Mouse (Mus musculus) neural tube, embryonic 13.5 days (tissue): Measurements from ENCODE around the gene Slc2a12. TPM values are rescaled to one million over a fixed set of nuclear protein-coding genes. Genes with fewer than 3 reads are reported as not detected.

Experiments used
- ATAC-seq: fragments of 200-750 bp; cut with Nextera tagmentation; 2 replicates; pipeline ENCODE4 v1.8.0; 2017; ENCODE audit warnings: low read depth, mild to moderate bottlenecking, moderate TSS enrichment, moderate library complexity
- H3K27ac ChIP-seq: fragments of 300-500 bp; sonication (generic); replicated peaks from 2 replicates; pipeline ENCODE4 v1.5.1; 2015; ENCODE audit warnings: moderate library complexity, mild to moderate bottlenecking, inconsistent platforms
- H3K27me3 ChIP-seq: fragments of 300-500 bp; sonication (generic); 2 replicates; pipeline ENCODE4 v1.6.1; 2015; ENCODE audit warnings: mild to moderate bottlenecking, inconsistent platforms
- H3K36me3 ChIP-seq: fragments of 300-500 bp; sonication (generic); 2 replicates; pipeline ENCODE4 v1.6.1; 2015; ENCODE audit warnings: mild to moderate bottlenecking, inconsistent platforms
- H3K4me1 ChIP-seq: fragments of 300-500 bp; sonication (generic); replicated peaks from 2 replicates; pipeline ENCODE4 v1.6.1; 2015; ENCODE audit warnings: inconsistent platforms
- H3K4me2 ChIP-seq: fragments of 300-500 bp; sonication (generic); 2 replicates; pipeline ENCODE4 v1.6.1; 2015; ENCODE audit warnings: inconsistent platforms, mild to moderate bottlenecking, moderate library complexity
- H3K4me3 ChIP-seq: fragments of 300-500 bp; sonication (generic); 2 replicates; pipeline ENCODE4 v1.5.1; 2015; ENCODE audit warnings: mild to moderate bottlenecking, inconsistent platforms
- H3K9ac ChIP-seq: fragments of 300-500 bp; sonication (generic); 2 replicates; pipeline ENCODE4 v1.6.1; 2015; ENCODE audit warnings: moderate library complexity, mild to moderate bottlenecking, inconsistent platforms
- H3K9me3 ChIP-seq: fragments of 300-500 bp; sonication (generic); 2 replicates; pipeline ENCODE4 v1.6.1; 2016; ENCODE audit warnings: inconsistent platforms
- WGBS: fragments of 180-500 bp; shearing (Covaris S2); methylation state at CpG from one replicate; pipeline ENCODE4 v1.1.7; 2015; 5-methylcytosine and 5-hydroxymethylcytosine counted together
- polyA plus RNA-seq: library from polyadenylated mRNA; unstranded; fragments of >200 nt; fragmentation: Nextera tagmentation; extraction: Ambion mirVana; gene quantifications from 2 replicates; pipeline ENCODE4 v1.2.1, GENCODE M21; 2015

Slc2a12 gene
- polyA plus RNA-seq: 1.4 and 1.6 TPM in 2 replicates

DNA sequence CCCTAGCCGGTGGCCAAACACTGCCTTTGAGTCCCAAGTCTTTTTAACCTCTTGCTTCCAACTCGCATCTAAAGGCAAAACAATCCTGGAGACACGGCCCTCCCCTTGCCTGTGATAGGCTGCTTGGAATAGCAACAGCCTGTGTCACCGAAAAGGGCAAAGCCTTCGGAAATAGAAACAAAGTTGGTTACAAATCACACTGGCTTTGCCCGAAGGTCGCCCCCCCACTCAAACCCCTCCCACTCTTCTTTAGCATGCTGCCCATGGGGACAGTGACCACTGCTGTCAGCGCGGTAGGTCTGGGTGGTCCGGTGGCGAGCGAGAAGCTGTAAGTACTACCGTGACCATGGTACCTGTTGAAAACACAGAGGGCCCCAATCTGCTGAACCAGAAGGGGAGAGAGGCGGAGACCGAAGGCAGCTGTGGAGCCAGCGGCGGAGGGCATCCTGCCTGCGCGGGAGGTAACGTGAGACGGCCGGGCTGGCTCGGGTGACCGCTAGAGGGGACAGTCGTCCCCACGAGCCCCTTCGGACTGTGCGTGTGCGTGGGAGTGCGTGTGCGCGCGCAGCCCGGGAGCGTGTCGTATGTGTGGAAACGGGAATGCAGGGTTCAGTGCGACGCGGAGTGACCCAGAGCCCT, at the start of gene Slc2a12:
TSS of gene Slc2a12 (plus strand) at position 159 of the 639 bp plus-strand sequence.
- Histone ChIP-seq H3K4me2 (peak within 1 kb of the TSS; percentile 79), H3K27me3 (no peaks in the 10 kb centered on the region), H3K9ac (peak within 1 kb of the TSS; percentile 61), H3K4me3 (peak within 1 kb of the TSS; percentile 45), H3K36me3 (no peaks in the 10 kb centered on the region), H3K27ac (peak within 1 kb of the TSS; percentile 33; the same call in 1 of the 2 replicates), H3K4me1 (peaks cover 9% of the 10 kb centered on the region), H3K9me3 (no peaks in the 10 kb centered on the region)
- 4% methylated on average over 40 of the region's 40 CpGs for WGBS
- peak; percentile 80 for ATAC-seq

DNA sequence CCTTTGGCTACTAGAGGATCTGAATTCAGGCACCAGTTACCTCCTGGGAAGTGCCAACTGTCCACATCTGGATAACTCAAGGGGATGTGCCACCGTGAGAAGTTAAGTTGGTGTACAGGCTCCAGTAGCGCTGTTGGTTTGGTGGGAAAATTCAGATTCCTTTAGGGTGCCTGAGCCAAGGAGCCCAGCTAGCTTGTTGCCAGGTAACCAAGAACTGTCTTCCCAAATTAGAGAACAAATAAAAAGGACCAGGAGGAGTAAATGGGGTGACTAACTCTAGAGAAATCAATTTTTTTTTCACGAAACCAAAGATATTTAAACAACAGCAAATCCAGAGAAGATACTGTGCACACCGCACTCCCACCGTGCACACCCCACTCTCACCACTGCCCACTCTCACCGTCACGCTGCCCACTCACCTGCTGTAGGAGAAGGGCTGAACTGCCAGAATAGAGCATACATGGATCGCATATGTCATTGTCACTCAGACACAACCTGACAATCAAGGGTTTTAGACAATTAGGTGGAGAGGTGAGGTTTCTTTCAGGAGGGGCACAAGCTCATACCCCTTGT, 45.8 kb upstream of the Slc2a12 start:
- H3K4me1 ChIP-seq: no peaks in the 10 kb centered on the region
- no peak overlapping the region for H3K4me3 ChIP-seq
- H3K9me3 ChIP-seq: 0 out of 2 replicates have a peak, but pooled peaks cover 6% of the 10 kb centered on the region
- H3K27me3 ChIP-seq: no peaks in the 10 kb centered on the region
- ATAC-seq: no peak
- H3K36me3 ChIP-seq: no peaks in the 10 kb centered on the region
- no peak overlapping the region for H3K27ac ChIP-seq
- no peak overlapping the region for H3K9ac ChIP-seq
- no peak overlapping the region for H3K4me2 ChIP-seq
- WGBS: 90% methylated on average over 8 of the region's 8 CpGs

DNA sequence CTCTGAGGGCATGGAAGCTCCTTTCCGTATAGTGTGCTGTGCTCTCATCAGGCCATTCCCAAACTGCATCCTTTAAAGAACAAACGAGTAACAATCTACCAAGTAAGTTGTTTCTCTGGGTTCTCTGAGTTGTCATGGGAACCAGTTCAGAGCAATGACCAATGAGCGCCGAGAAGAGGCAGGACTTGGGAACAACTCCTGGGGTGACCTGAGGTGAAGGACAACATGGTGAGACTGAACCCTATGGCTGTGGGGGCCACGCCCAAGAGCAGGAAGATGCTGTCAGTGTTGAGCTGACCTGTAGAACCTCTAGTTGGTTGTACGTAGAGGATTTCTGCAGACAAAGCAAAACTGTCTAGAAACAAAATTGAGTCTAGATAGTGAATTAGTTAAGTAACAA, 43.8 kb upstream of the Slc2a12 start:
- Histone ChIP-seq H3K9ac (no peak overlapping the region), H3K27me3 (no peaks in the 10 kb centered on the region), H3K27ac (no peak overlapping the region), H3K4me1 (no peaks in the 10 kb centered on the region), H3K4me3 (no peak overlapping the region), H3K36me3 (no peaks in the 10 kb centered on the region), H3K9me3 (0 out of 2 replicates have a peak, but pooled peaks cover 6% of the 10 kb centered on the region), H3K4me2 (no peak overlapping the region)
- no peak for ATAC-seq
- WGBS: 81% methylated on average over 6 of the region's 6 CpGs

DNA sequence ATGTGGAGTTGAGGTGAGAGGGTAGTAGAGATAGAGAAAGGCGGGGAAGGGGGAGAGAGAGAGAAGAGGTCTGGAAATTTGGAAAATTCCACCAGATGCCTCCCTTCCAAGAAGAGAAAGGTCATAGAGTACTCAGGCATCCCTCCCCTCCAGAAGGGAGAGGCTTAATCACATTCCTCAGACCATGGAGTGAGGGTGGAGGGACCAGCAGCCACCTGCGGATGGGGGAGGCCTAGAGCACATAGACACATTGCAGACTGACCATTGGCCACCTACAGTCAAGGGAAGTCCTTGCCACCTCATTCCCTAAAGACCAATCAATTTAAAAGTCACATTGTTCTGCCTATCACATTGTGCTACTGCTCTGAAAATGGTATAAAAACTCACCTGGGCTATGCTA, 40.0 kb upstream of the Slc2a12 start:
- Histone ChIP-seq H3K27ac (no peak overlapping the region), H3K4me3 (no peak overlapping the region), H3K9me3 (0 out of 2 replicates have a peak, but pooled peaks cover 6% of the 10 kb centered on the region), H3K4me2 (no peak overlapping the region), H3K27me3 (no peaks in the 10 kb centered on the region), H3K4me1 (peaks cover 13% of the 10 kb centered on the region), H3K9ac (no peak overlapping the region), H3K36me3 (no peaks in the 10 kb centered on the region)
- ATAC-seq: no peak
- 81% methylated on average over 2 of the region's 2 CpGs for WGBS

DNA sequence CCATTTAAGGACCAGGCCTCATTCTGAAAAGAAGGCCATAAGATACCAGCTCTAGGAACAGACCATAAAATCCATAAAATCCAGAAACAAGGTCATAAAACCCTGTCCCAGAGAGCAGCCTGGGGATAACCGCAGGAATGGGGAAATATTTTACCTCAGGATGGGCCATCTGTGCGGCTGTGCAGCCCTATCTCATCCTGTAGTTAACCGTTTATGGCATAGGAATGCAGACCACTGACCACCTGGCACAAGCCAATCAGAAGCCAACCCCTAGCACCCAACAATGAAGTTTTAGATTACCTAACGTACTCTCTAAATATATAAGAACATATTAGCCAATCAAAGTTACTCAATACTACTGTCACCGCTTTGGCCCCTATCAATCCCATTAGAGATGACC, 36.5 kb upstream of the Slc2a12 start:
- H3K9me3 ChIP-seq: no peaks in the 10 kb centered on the region
- no peak overlapping the region for H3K4me3 ChIP-seq
- no peak overlapping the region for H3K27ac ChIP-seq
- H3K4me2 ChIP-seq: no peak overlapping the region
- 43% methylated on average over 5 of the region's 5 CpGs for WGBS
- H3K9ac ChIP-seq: no peak overlapping the region
- peaks cover 13% of the 10 kb centered on the region for H3K4me1 ChIP-seq
- no peaks in the 10 kb centered on the region for H3K27me3 ChIP-seq
- ATAC-seq: peak; percentile 46; the same call in 1 of the 2 replicates
- no peaks in the 10 kb centered on the region for H3K36me3 ChIP-seq

DNA sequence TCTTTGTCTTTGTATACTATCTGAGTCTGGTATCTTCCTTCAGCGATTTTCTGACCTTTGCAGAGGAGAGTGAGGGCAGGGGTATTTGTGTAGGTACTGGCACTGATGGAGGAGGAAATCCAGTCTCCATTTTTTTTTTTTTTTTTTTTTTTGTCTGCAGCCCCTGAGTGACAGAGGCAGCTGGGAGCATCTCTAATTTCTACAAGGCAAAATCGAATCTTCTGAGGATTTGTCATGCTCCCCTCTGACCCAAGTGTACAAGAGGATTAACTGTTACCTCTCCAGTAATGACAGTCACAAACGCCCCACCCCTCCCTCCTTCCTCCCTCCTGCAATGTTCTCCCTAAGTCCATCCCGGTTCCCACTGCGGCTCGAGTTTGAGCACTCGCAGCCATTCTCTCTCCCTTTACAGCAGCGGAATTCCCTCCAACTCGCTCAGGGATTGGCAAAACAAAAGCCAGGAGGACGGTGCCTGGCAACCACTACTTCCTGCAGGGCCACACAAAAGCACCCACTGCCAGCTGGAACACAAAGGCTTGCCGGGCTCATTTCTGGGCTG, 35.9 kb upstream of the Slc2a12 start:
- peak; percentile 79 for ATAC-seq
- H3K27ac ChIP-seq: 0 out of 2 replicates have a peak overlapping the region, but pooled peaks have one; percentile 6
- H3K4me1 ChIP-seq: peaks cover 13% of the 10 kb centered on the region
- H3K4me3 ChIP-seq: peak overlapping the region; percentile 9
- H3K9me3 ChIP-seq: no peaks in the 10 kb centered on the region
- 2% methylated on average over 11 of the region's 11 CpGs for WGBS
- no peaks in the 10 kb centered on the region for H3K27me3 ChIP-seq
- H3K36me3 ChIP-seq: no peaks in the 10 kb centered on the region
- peak overlapping the region; percentile 51 for H3K4me2 ChIP-seq
- peak overlapping the region; percentile 62 for H3K9ac ChIP-seq

DNA sequence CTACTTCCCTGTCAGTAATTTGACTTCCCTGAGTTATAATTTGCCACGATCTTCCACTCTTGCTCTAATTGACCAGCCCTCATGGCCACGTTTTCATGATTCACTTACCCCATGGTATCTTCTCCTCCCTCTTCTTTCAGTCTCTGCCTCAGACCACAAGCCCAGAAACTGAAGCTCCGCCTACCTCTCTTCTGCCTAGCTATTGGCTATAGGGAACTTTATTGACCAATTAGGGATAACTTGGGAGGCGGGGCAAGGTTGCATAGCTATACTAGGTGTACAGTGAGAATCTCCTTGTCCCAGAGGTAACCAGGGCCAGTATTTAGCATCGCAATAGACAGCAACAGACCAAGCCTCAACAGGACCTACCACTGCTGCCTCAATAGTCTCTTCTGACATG, 31.5 kb upstream of the Slc2a12 start:
- H3K9ac ChIP-seq: no peak overlapping the region
- no peaks in the 10 kb centered on the region for H3K27me3 ChIP-seq
- H3K4me3 ChIP-seq: no peak overlapping the region
- no peaks in the 10 kb centered on the region for H3K36me3 ChIP-seq
- H3K27ac ChIP-seq: no peak overlapping the region
- 90% methylated on average over 5 of the region's 5 CpGs for WGBS
- H3K4me2 ChIP-seq: no peak overlapping the region
- no peaks in the 10 kb centered on the region for H3K9me3 ChIP-seq
- peaks cover 11% of the 10 kb centered on the region for H3K4me1 ChIP-seq
- no peak for ATAC-seq

DNA sequence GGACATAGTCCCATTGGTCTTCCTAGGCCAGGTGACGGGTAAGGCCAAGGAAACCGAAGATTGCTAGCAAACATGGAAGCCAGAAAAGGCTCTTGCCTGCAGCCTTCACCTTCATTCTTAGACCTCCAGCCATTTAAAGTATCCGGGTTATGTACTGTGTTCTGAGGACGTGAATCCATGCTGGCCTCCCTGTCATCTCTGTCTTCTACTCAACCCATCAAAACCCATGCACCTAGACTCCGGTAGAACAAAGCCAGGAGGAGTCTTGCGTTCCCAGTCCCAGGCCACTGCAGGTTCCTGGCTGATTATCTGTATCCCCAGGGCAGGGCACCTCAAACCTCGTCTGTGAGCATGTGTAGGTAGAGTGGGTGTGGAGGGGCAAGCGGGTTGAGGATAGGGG, 30.3 kb upstream of the Slc2a12 start:
- no peaks in the 10 kb centered on the region for H3K9me3 ChIP-seq
- H3K27me3 ChIP-seq: no peaks in the 10 kb centered on the region
- ATAC-seq: no peak
- H3K4me2 ChIP-seq: no peak overlapping the region
- no peak overlapping the region for H3K9ac ChIP-seq
- no peak overlapping the region for H3K27ac ChIP-seq
- no peaks in the 10 kb centered on the region for H3K36me3 ChIP-seq
- H3K4me1 ChIP-seq: no peaks in the 10 kb centered on the region
- H3K4me3 ChIP-seq: no peak overlapping the region
- 92% methylated on average over 8 of the region's 8 CpGs for WGBS

DNA sequence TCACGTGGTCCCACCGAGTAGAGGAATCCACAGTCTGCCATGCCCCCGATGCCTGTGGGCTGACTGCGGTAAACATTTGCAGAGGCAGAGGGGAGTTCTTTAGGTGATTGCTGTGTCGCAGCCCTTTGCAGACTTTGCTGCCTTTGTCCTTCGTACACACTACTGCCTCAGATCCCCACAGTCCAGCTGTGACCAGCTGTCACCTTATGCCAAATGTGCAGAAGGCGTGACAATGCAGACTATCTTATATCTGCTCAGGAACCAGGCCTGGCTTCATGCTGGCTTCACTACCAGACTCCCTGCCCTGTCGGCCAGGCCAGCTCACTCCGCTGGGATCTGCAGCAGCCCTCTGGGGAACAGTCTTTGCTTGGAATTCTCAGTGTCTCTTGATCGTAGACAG, 29.5 kb upstream of the Slc2a12 start:
- no peaks in the 10 kb centered on the region for H3K36me3 ChIP-seq
- H3K4me3 ChIP-seq: no peak overlapping the region
- H3K27ac ChIP-seq: no peak overlapping the region
- no peak for ATAC-seq
- 49% methylated on average over 10 of the region's 10 CpGs for WGBS
- H3K9ac ChIP-seq: no peak overlapping the region
- no peaks in the 10 kb centered on the region for H3K9me3 ChIP-seq
- no peaks in the 10 kb centered on the region for H3K27me3 ChIP-seq
- H3K4me1 ChIP-seq: no peaks in the 10 kb centered on the region
- no peak overlapping the region for H3K4me2 ChIP-seq

DNA sequence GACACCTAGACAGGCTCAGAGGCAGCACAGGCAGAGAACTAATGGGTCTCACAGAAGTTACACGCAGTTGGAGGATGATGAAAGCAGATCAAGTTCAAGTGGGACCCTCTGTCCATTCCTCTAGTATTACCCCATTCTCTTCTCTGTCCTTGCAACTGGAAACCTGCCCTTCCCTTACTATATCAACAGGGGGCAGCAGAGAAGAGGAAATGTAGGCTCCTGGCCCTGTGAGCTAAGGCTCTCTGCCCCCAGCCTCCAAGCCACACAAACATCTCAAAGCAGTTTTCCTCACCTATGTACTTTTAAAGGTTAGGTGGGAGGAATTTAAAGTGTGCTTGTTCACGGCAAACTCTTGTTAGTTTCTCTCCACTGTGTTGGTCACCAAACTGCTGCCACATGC, 26.0 kb upstream of the Slc2a12 start:
- Histone ChIP-seq H3K27me3 (no peaks in the 10 kb centered on the region), H3K4me2 (no peak overlapping the region), H3K9me3 (no peaks in the 10 kb centered on the region), H3K27ac (no peak overlapping the region), H3K4me1 (no peaks in the 10 kb centered on the region), H3K9ac (no peak overlapping the region), H3K36me3 (no peaks in the 10 kb centered on the region), H3K4me3 (no peak overlapping the region)
- WGBS: 72% methylated on average over 2 of the region's 2 CpGs
- no peak; the same call in 1 of the 2 replicates for ATAC-seq

DNA sequence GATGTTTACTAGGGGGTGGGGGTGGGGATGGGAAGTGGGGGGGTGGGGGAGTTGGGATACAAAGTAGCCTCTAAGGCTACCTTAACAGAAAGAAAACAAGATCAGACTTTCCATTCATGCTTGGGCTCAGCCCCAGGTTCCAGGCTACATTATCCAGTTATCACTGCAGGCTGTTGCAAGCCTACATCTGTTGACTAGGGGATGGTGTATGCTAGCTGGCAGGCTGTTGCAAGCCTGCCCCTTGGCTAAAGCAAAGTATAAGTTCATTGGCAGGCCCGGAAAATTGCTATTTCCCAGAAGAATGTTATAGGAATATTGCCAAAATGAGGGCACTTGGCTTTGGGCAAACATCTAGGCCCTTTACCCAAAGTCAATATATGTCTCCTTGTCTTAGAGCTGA, 16.0 kb upstream of the Slc2a12 start:
- WGBS: 94% methylated on average over 1 of the region's 1 CpGs
- Histone ChIP-seq H3K4me3 (no peak overlapping the region), H3K27ac (no peak overlapping the region), H3K27me3 (no peaks in the 10 kb centered on the region), H3K36me3 (no peaks in the 10 kb centered on the region), H3K4me1 (no peaks in the 10 kb centered on the region; the same call in 1 of the 2 replicates), H3K9ac (no peak overlapping the region), H3K4me2 (no peak overlapping the region), H3K9me3 (no peaks in the 10 kb centered on the region)
- ATAC-seq: no peak

DNA sequence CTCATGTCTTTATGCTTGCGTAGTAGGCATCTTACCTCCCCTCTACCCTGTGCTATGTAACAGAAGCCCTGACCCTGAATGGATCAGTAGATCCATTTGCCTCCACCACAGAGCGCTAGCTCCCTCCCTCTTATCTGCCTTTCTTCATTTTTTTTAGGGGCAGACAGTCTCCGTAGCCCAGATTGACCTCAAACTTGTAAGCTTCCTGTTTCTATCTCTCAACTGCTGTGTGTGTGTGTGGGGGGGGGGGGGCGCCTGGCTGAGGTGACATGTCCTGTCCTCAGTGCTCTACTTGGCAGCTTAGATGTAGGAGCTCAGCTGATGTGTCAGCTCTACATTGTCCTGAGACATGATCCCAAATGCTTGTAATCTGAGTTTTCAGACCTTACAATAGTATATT, 13.7 kb upstream of the Slc2a12 start:
- H3K4me3 ChIP-seq: no peak overlapping the region
- no peak overlapping the region for H3K9ac ChIP-seq
- no peaks in the 10 kb centered on the region for H3K9me3 ChIP-seq
- H3K4me2 ChIP-seq: no peak overlapping the region
- no peak overlapping the region for H3K27ac ChIP-seq
- no peaks in the 10 kb centered on the region for H3K27me3 ChIP-seq
- no peaks in the 10 kb centered on the region; the same call in 1 of the 2 replicates for H3K4me1 ChIP-seq
- ATAC-seq: no peak
- WGBS: 84% methylated on average over 4 of the region's 4 CpGs
- no peaks in the 10 kb centered on the region for H3K36me3 ChIP-seq
